Mouse (Mus musculus) heart, postnatal 36 days (tissue): Measurements from ENCODE around the gene 4930518I15Rik. TPM values are rescaled to one million over a fixed set of nuclear protein-coding genes. Genes with fewer than 3 reads are reported as not detected.

Source experiments
- DNase-seq, 2 experiments: peaks; one replicate each; pipeline ENCODE4 v3.0.0; 2021 to 2022
- intact Hi-C: fragments of 180-260 bp; cut with DNase I; formaldehyde crosslinking; loops from one replicate; pipeline ENCODE4 v1.15.1; 2025
- total RNA-seq, 2 experiments: library from RNA; stranded (reverse); gene quantifications; 2 replicates each; pipeline ENCODE4 v1.2.3; 2021

4930518I15Rik gene
- total RNA-seq, 2 experiments from 2014 or later = 0.65 to 1.1 TPM

DNA sequence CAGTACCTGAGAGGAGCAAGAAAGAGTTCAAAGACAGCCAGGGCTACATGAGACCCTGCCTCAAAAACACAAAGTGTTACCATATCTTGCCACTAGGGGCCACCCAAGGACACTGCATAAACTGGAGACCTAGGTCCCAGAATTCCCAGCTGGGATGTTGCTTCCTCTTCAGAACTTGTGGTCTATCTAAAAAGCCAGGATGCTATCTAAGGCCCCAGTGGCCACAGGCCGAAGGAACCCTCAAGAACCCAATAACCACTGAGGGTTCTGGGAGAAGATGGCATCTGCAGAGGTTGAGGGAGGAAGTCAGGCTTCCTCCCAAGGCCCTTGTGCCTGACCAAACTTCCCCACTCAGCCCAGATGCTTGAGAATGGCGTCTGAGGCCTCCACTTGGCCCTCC lies 48.2 kb downstream of the 4930518I15Rik start:
- intact Hi-C loops = loop anchor here (1.0 to 2.0 kb wide), 2 partner anchors 45 to 221 kb away; no protein-coding TSS in a partner anchor
- DNase-seq = peak; percentile 74 to 77

GRCm38 (mm10) chr2:156806886-156807285 lies 50.9 kb downstream of the 4930518I15Rik start:
- no peak for DNase-seq
- intact Hi-C loops = no loop called here

Other genes starting within 250 kb of the 4930518I15Rik start
- gene Dlgap4, start 244.2 kb downstream of the 4930518I15Rik start, total RNA-seq = 10 to 100 TPM; 35.5 to 38.2 TPM
- 100 to 1,000 TPM in 1 of 2 experiments, 10 to 100 TPM in 1; 97.9 to 115 TPM for gene Myl9, start 82.5 kb downstream of the 4930518I15Rik start, total RNA-seq
- under 1 TPM; 0.51 to 0.72 TPM for gene Tgif2, start 17.9 kb downstream of the 4930518I15Rik start, total RNA-seq
- 100 to 1,000 TPM; 114 to 123 TPM for gene Rab5if, start 5.2 kb upstream of the 4930518I15Rik start, total RNA-seq
- gene Sla2, start 29.2 kb upstream of the 4930518I15Rik start, total RNA-seq = not detected
- 10 to 100 TPM; 20.0 to 24.9 TPM for gene Ndrg3, start 134.1 kb upstream of the 4930518I15Rik start, total RNA-seq
- 1 to 10 TPM; 1.6 to 2.2 TPM for gene Dsn1, start 149.2 kb upstream of the 4930518I15Rik start, total RNA-seq
- gene Soga1, start 221.3 kb upstream of the 4930518I15Rik start, total RNA-seq = 10 to 100 TPM; 11.5 to 13.4 TPM
- not detected for gene Tldc2, start 229.1 kb upstream of the 4930518I15Rik start, total RNA-seq